Mouse (Mus musculus) midbrain, embryonic 10.5 days (tissue): ENCODE results near the gene Lbx2. TPM values are rescaled to one million over a fixed set of nuclear protein-coding genes. Genes with fewer than 3 reads are reported as not detected.

Experiments
- DNase-seq: peaks from one replicate; pipeline ENCODE4 v3.0.0-alpha.2; 2017; ENCODE audit warnings: low spot score
- H3K27ac ChIP-seq: fragments of 300-500 bp; sonication (generic); replicated peaks from 2 replicates; pipeline ENCODE4 v1.5.1; 2016; ENCODE audit warnings: mild to moderate bottlenecking
- H3K27me3 ChIP-seq: fragments of 300-500 bp; sonication (generic); 2 replicates; pipeline ENCODE4 v1.6.1; 2016; ENCODE audit warnings: low read depth, mild to moderate bottlenecking; ENCODE audit not compliant: poor library complexity, severe bottlenecking
- H3K36me3 ChIP-seq: fragments of 300-500 bp; sonication (generic); 2 replicates; pipeline ENCODE4 v1.6.1; 2016; ENCODE audit warnings: mild to moderate bottlenecking, moderate library complexity
- H3K4me1 ChIP-seq: fragments of 300-500 bp; sonication (generic); 2 replicates; pipeline ENCODE4 v1.6.1; 2016
- H3K4me3 ChIP-seq: fragments of 300-500 bp; sonication (generic); 2 replicates; pipeline ENCODE4 v1.5.1; 2016; ENCODE audit warnings: mild to moderate bottlenecking, moderate library complexity
- H3K9me3 ChIP-seq: fragments of 300-500 bp; sonication (generic); replicated peaks from 2 replicates; pipeline ENCODE4 v1.6.1; 2016; ENCODE audit warnings: mild to moderate bottlenecking
- WGBS: fragments of 180-500 bp; shearing (Covaris S2); methylation state at CpG from one replicate; pipeline ENCODE4 v1.1.7; 2016; 5-methylcytosine and 5-hydroxymethylcytosine counted together
- polyA plus RNA-seq: library from polyadenylated mRNA; unstranded; fragments of >200 nt; fragmentation: Nextera tagmentation; extraction: Ambion mirVana; gene quantifications from 2 replicates; pipeline ENCODE4 v1.2.1, GENCODE M21; 2016

Lbx2 gene
- polyA plus RNA-seq, 1 experiment from 2014 or later = 0.73 TPM

GRCm38 (mm10) chr6:83057790-83058189 is 28.4 kb upstream of the Lbx2 start, which contains the start of gene Dqx1:
Dqx1 (plus strand) TSS chr6:83057844.
- Histone ChIP-seq H3K4me1 (peaks cover 28% of the 10 kb centered on the region), H3K27me3 (peaks cover 39% of the 10 kb centered on the region), H3K9me3 (no peaks in the 10 kb centered on the region), H3K27ac (no peak within 1 kb of the TSS), H3K4me3 (0 out of 2 replicates have a peak within 1 kb of the TSS, but pooled peaks have one; percentile 97), H3K36me3 (peaks cover 25% of the 10 kb centered on the region)
- DNase-seq = no peak
- 57% methylated on average over 3 of the region's 3 CpGs for WGBS

- Histone ChIP-seq H3K36me3 (peaks cover 25% of the 10 kb centered on the region), H3K27me3 (peaks cover 48% of the 10 kb centered on the region), H3K9me3 (no peaks in the 10 kb centered on the region), H3K4me3 (no peak overlapping the region), H3K4me1 (peaks cover 18% of the 10 kb centered on the region), H3K27ac (no peak overlapping the region)
- whole genome bisulfite sequencing = 76% methylated on average over 2 of the region's 2 CpGs
- DNase-seq = no peak
Observed at GRCm38 (mm10) chr6:83058725-83059124, 27.4 kb upstream of the Lbx2 start.

GRCm38 (mm10) chr6:83065995-83066394 is 20.2 kb upstream of the Lbx2 start:
- WGBS = 35% methylated on average over 8 of the region's 8 CpGs
- no peak overlapping the region for H3K27ac ChIP-seq
- no peaks in the 10 kb centered on the region for H3K9me3 ChIP-seq
- H3K4me3 ChIP-seq = no peak overlapping the region
- H3K27me3 ChIP-seq = peaks cover 100% of the 10 kb centered on the region
- H3K4me1 ChIP-seq = peaks cover 34% of the 10 kb centered on the region
- H3K36me3 ChIP-seq = no peaks in the 10 kb centered on the region
- DNase-seq = no peak

GRCm38 (mm10) chr6:83066441-83066840 is 19.7 kb upstream of the Lbx2 start:
- Histone ChIP-seq H3K9me3 (no peaks in the 10 kb centered on the region), H3K4me3 (no peak overlapping the region), H3K36me3 (no peaks in the 10 kb centered on the region), H3K4me1 (peaks cover 38% of the 10 kb centered on the region), H3K27me3 (peaks cover 100% of the 10 kb centered on the region), H3K27ac (no peak overlapping the region)
- WGBS = 28% methylated on average over 6 of the region's 6 CpGs
- no peak for DNase-seq

- H3K36me3 ChIP-seq = no peaks in the 10 kb centered on the region
- no peak for DNase-seq
- peaks cover 100% of the 10 kb centered on the region for H3K27me3 ChIP-seq
- peak overlapping the region; percentile 38; the same call in 1 of the 2 replicates for H3K4me3 ChIP-seq
- 3% methylated on average over 8 of the region's 8 CpGs for WGBS
- H3K4me1 ChIP-seq = peaks cover 42% of the 10 kb centered on the region
- no peaks in the 10 kb centered on the region for H3K9me3 ChIP-seq
- no peak overlapping the region for H3K27ac ChIP-seq
Observed at GRCm38 (mm10) chr6:83068221-83068620, 17.9 kb upstream of the Lbx2 start.

GRCm38 (mm10) chr6:83068706-83069487 is 17.3 kb upstream of the Lbx2 start:
- peak; percentile 55 for DNase-seq
- WGBS = under 1% methylated on average over 81 of the region's 81 CpGs
- Histone ChIP-seq H3K4me1 (peaks cover 42% of the 10 kb centered on the region), H3K27ac (no peak overlapping the region), H3K4me3 (peak overlapping the region; percentile 41), H3K36me3 (no peaks in the 10 kb centered on the region), H3K9me3 (no peaks in the 10 kb centered on the region), H3K27me3 (peaks cover 100% of the 10 kb centered on the region)

- WGBS = 1% methylated on average over 69 of the region's 69 CpGs
- Histone ChIP-seq H3K27me3 (peaks cover 100% of the 10 kb centered on the region), H3K4me1 (peaks cover 38% of the 10 kb centered on the region), H3K9me3 (no peaks in the 10 kb centered on the region), H3K27ac (no peak overlapping the region), H3K36me3 (no peaks in the 10 kb centered on the region), H3K4me3 (peak overlapping the region; percentile 41)
- DNase-seq = peak; percentile 62
Observed at GRCm38 (mm10) chr6:83069488-83070246, 16.5 kb upstream of the Lbx2 start.

GRCm38 (mm10) chr6:83070247-83070310 is 16.1 kb upstream of the Lbx2 start, which contains the start of gene Tlx2:
Tlx2 (minus strand) TSS chr6:83070293.
- peaks cover 100% of the 10 kb centered on the region for H3K27me3 ChIP-seq
- 0% methylated on average over 10 of the region's 10 CpGs for WGBS
- no peaks in the 10 kb centered on the region for H3K9me3 ChIP-seq
- DNase-seq = no peak
- H3K36me3 ChIP-seq = no peaks in the 10 kb centered on the region
- peak within 1 kb of the TSS; percentile 41 for H3K4me3 ChIP-seq
- H3K27ac ChIP-seq = no peak within 1 kb of the TSS
- H3K4me1 ChIP-seq = peaks cover 37% of the 10 kb centered on the region

GRCm38 (mm10) chr6:83070311-83071219 is 15.6 kb upstream of the Lbx2 start:
- Histone ChIP-seq H3K4me3 (peak overlapping the region; percentile 41), H3K27me3 (peaks cover 100% of the 10 kb centered on the region), H3K4me1 (peaks cover 37% of the 10 kb centered on the region), H3K27ac (no peak overlapping the region), H3K9me3 (no peaks in the 10 kb centered on the region), H3K36me3 (no peaks in the 10 kb centered on the region)
- WGBS = under 1% methylated on average over 58 of the region's 58 CpGs
- peak; percentile 72 for DNase-seq

- H3K27me3 ChIP-seq = peaks cover 100% of the 10 kb centered on the region
- H3K4me1 ChIP-seq = peaks cover 37% of the 10 kb centered on the region
- H3K36me3 ChIP-seq = no peaks in the 10 kb centered on the region
- no peaks in the 10 kb centered on the region for H3K9me3 ChIP-seq
- H3K27ac ChIP-seq = no peak overlapping the region
- peak overlapping the region; percentile 41 for H3K4me3 ChIP-seq
- WGBS = 0% methylated on average over 20 of the region's 24 CpGs
- peak; percentile 43 for DNase-seq
Observed at GRCm38 (mm10) chr6:83071220-83071619, 14.9 kb upstream of the Lbx2 start.

- H3K27me3 ChIP-seq = peaks cover 77% of the 10 kb centered on the region
- no peak overlapping the region for H3K27ac ChIP-seq
- peaks cover 3% of the 10 kb centered on the region for H3K36me3 ChIP-seq
- DNase-seq = no peak
- WGBS = 17% methylated on average over 2 of the region's 2 CpGs
- H3K9me3 ChIP-seq = no peaks in the 10 kb centered on the region
- H3K4me3 ChIP-seq = no peak overlapping the region
- peaks cover 42% of the 10 kb centered on the region for H3K4me1 ChIP-seq
Observed at GRCm38 (mm10) chr6:83074979-83075378, 11.2 kb upstream of the Lbx2 start.

GRCm38 (mm10) chr6:83077630-83078323 is 8.4 kb upstream of the Lbx2 start, which contains the start of gene Pcgf1:
Pcgf1 (plus strand) TSS chr6:83077869.
- peaks cover 75% of the 10 kb centered on the region for H3K27me3 ChIP-seq
- WGBS = under 1% methylated on average over 54 of the region's 54 CpGs
- H3K36me3 ChIP-seq = peaks cover 27% of the 10 kb centered on the region
- DNase-seq = no peak
- peaks cover 24% of the 10 kb centered on the region for H3K4me1 ChIP-seq
- H3K27ac ChIP-seq = peak within 1 kb of the TSS; percentile 97
- peak within 1 kb of the TSS; percentile 84 for H3K4me3 ChIP-seq
- H3K9me3 ChIP-seq = no peaks in the 10 kb centered on the region
